Mouse (Mus musculus) intestine, embryonic 15.5 days (tissue): ENCODE measurements around the gene Sertad4. TPM values are rescaled to one million over a fixed set of nuclear protein-coding genes. Genes with fewer than 3 reads are reported as not detected.

Source experiments
- ATAC-seq: fragments of 200-750 bp; cut with Nextera tagmentation; 2 replicates; pipeline ENCODE4 v1.8.0; 2017; ENCODE audit warnings: moderate TSS enrichment, moderate library complexity
- H3K27ac ChIP-seq: fragments of 300-500 bp; sonication (generic); 2 replicates; pipeline ENCODE4 v1.5.1; 2015; ENCODE audit warnings: mild to moderate bottlenecking, inconsistent platforms
- H3K27me3 ChIP-seq: fragments of 300-500 bp; sonication (generic); replicated peaks from 2 replicates; pipeline ENCODE4 v1.6.1; 2015; ENCODE audit warnings: inconsistent platforms
- H3K36me3 ChIP-seq: fragments of 300-500 bp; sonication (generic); 2 replicates; pipeline ENCODE4 v1.6.1; 2015; ENCODE audit warnings: inconsistent platforms
- H3K4me1 ChIP-seq: fragments of 300-500 bp; sonication (generic); replicated peaks from 2 replicates; pipeline ENCODE4 v1.6.1; 2015; ENCODE audit warnings: inconsistent platforms
- H3K4me2 ChIP-seq: fragments of 300-500 bp; sonication (generic); replicated peaks from 2 replicates; pipeline ENCODE4 v1.6.1; 2015; ENCODE audit warnings: mild to moderate bottlenecking, inconsistent platforms
- H3K4me3 ChIP-seq: fragments of 300-500 bp; sonication (generic); replicated peaks from 2 replicates; pipeline ENCODE4 v1.5.1; 2015; ENCODE audit warnings: inconsistent platforms
- H3K9ac ChIP-seq: fragments of 300-500 bp; sonication (generic); 2 replicates; pipeline ENCODE4 v1.6.1; 2015; ENCODE audit warnings: inconsistent platforms
- H3K9me3 ChIP-seq: fragments of 300-500 bp; sonication (generic); 2 replicates; pipeline ENCODE4 v1.6.1; 2016; ENCODE audit warnings: inconsistent platforms
- WGBS: fragments of 180-500 bp; shearing (Covaris S2); methylation state at CpG from one replicate; pipeline ENCODE4 v1.1.7; 2015; 5-methylcytosine and 5-hydroxymethylcytosine counted together
- polyA plus RNA-seq: library from polyadenylated mRNA; unstranded; fragments of >200 nt; fragmentation: Nextera tagmentation; extraction: Ambion mirVana; gene quantifications from 2 replicates; pipeline ENCODE4 v1.2.1, GENCODE M21; 2015

Gene Sertad4
- polyA plus RNA-seq, 1 experiment from 2014 or later, result 14.2 TPM

DNA sequence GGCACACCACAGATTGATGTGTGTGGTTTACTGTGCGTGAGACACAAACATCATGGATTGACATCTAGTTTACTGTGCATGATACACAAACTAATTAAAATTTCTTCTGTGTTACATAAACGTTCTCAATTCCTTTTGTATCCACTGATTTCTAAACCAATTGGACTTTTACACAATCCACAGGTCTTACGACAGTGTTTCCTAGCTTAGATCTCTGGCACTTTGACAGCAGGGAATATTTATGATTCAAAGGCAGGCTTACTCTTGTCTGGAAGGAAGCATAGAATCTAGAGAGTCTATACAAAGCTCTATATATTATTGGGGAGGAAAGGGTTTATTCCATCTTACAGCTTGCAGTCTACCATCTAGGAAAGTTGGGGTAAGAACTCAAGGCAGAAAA is 8.9 kb upstream of the Sertad4 start:
- H3K9ac ChIP-seq, result no peak overlapping the region
- WGBS, result 67% methylated on average over 3 of the region's 3 CpGs

DNA sequence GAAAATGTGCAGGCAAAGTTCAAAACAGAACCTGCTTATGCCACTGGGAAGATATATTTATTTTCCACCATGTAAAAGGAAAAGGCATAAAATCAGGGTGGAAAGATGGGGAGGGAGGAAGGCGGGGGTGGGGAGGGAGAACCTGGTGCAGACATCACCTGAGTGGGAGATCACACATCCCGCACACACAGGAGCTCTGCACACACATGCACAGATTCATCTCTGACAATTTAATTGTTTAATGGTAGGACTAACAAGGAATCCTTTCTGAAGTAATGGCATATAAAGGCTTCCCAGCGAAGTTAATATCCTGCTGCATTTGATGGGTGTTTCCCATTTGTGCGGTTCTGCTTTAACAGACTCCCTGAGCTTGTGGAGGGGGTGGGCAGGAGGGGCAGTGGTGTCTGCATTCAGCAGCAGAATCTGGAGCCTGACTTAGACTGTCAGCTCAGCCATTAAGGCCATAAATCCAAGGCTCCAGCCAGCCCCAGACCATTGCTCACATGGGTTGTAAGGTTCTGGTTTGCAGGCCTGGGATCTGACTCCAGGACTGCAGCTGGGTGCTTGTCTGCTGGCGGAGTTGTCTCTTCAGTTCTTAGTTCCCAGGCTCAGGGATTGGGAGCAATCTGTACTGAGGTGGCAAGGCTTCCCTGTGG is 5.9 kb upstream of the Sertad4 start:
- ATAC-seq, result no peak
- 43% methylated on average over 5 of the region's 5 CpGs for WGBS
- Histone ChIP-seq H3K4me2 (no peak overlapping the region), H3K9me3 (no peaks in the 10 kb centered on the region), H3K36me3 (no peaks in the 10 kb centered on the region), H3K4me3 (no peak overlapping the region), H3K9ac (no peak overlapping the region), H3K27ac (no peak overlapping the region), H3K27me3 (no peaks in the 10 kb centered on the region), H3K4me1 (peaks cover 3% of the 10 kb centered on the region; the same call in 1 of the 2 replicates)

More for the DNA sequence above, 8.9 kb upstream of the Sertad4 start:
- Histone ChIP-seq H3K27ac (no peak overlapping the region), H3K4me2 (no peak overlapping the region), H3K27me3 (no peaks in the 10 kb centered on the region), H3K4me1 (0 out of 2 replicates have a peak, but pooled peaks cover 3% of the 10 kb centered on the region), H3K36me3 (no peaks in the 10 kb centered on the region), H3K9me3 (no peaks in the 10 kb centered on the region), H3K4me3 (no peak overlapping the region)
- no peak for ATAC-seq

DNA sequence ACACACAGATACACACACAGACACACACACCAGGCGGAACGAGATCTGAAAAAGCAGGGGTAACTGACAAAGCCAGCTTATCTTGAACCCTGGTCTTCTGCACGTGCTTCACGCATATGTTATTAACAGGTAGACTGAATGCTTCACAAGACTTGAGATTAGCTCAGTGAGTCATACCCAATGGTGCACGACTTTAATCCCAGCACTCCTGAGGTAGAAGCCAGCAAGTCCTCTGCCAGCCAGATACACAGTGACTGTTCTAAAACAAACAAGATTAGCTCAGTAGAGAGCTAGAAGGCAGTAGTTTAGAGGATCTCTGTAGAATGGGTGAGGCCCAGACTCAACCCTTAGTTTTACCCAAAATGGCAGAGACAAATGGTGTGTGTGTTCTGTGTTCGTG is 4.7 kb upstream of the Sertad4 start:
- no peaks in the 10 kb centered on the region for H3K27me3 ChIP-seq
- H3K4me1 ChIP-seq, result peaks cover 8% of the 10 kb centered on the region; the same call in 1 of the 2 replicates
- WGBS, result 56% methylated on average over 6 of the region's 6 CpGs
- no peak overlapping the region for H3K4me2 ChIP-seq
- H3K36me3 ChIP-seq, result no peaks in the 10 kb centered on the region
- H3K9me3 ChIP-seq, result no peaks in the 10 kb centered on the region
- no peak overlapping the region for H3K27ac ChIP-seq
- no peak overlapping the region for H3K4me3 ChIP-seq
- no peak overlapping the region for H3K9ac ChIP-seq
- ATAC-seq, result no peak

DNA sequence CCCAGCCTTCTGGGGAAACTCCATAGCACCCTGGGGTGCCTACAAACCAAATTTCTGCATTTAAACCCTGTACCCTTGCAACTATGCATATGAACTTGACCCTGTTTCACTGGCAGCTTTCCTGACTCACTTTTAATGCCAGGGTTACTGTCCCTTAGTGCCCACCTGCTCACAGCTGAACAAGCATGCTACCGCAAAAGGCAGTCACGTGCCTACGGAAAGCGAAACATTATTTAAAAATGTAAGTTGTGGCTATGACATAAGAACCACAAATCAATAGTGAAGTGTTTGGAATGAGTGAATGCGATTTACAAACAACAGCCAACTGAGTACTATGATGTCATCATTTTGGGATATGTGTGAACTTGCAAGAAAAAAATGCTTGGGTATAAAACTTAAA is 2.0 kb upstream of the Sertad4 start:
- no peak overlapping the region for H3K4me3 ChIP-seq
- no peak overlapping the region for H3K4me2 ChIP-seq
- no peak for ATAC-seq
- H3K36me3 ChIP-seq, result no peaks in the 10 kb centered on the region
- no peaks in the 10 kb centered on the region for H3K9me3 ChIP-seq
- 64% methylated on average over 5 of the region's 5 CpGs for WGBS
- no peak overlapping the region for H3K27ac ChIP-seq
- H3K4me1 ChIP-seq, result peaks cover 17% of the 10 kb centered on the region
- H3K27me3 ChIP-seq, result no peaks in the 10 kb centered on the region
- H3K9ac ChIP-seq, result no peak overlapping the region

DNA sequence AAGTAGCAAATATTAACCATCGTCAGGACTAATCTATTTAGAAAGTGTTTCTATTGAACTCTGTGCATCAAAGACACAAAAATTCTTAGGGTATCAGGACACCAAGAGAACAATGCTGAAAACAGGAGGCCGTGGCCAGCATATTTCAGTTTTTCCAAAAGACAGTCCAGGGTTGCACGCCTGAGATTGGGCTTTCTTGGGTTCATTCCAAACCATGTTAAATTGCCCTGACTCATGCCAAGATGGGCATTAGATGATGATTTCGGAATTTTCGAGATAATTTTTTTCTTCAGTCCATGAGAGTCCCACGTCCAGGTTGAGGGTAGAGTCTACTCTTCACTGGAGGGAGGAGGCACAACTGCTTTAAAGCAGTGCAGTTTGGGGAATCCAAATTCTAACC is 1.4 kb upstream of the Sertad4 start:
- 70% methylated on average over 6 of the region's 6 CpGs for WGBS
- Histone ChIP-seq H3K4me2 (no peak overlapping the region), H3K9ac (no peak overlapping the region), H3K9me3 (no peaks in the 10 kb centered on the region), H3K36me3 (no peaks in the 10 kb centered on the region), H3K4me1 (peaks cover 24% of the 10 kb centered on the region), H3K4me3 (no peak overlapping the region), H3K27ac (no peak overlapping the region), H3K27me3 (no peaks in the 10 kb centered on the region)
- no peak for ATAC-seq

DNA sequence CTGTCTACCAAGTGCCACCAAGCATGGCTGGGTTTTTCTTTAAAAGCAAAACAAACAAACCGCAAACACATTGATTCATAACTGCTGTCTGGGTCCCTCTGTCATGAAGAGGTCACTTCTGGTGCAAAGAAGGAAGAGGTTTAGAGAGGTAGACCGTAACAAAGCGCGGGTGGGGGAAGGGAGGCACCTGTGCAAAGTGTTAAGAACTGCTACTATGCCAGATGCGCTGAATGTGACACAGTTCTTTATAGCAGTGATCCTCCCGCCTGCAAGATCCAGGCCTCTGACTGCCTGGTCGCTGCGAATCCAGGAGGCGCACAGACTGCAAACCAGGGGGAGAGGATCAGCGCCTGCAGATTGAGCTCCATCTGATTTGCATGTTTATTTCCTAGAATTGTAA is 855 bp upstream of the Sertad4 start:
- peaks cover 25% of the 10 kb centered on the region for H3K4me1 ChIP-seq
- H3K27me3 ChIP-seq, result no peaks in the 10 kb centered on the region
- no peak overlapping the region for H3K9ac ChIP-seq
- H3K9me3 ChIP-seq, result no peaks in the 10 kb centered on the region
- no peaks in the 10 kb centered on the region for H3K36me3 ChIP-seq
- 34% methylated on average over 10 of the region's 10 CpGs for WGBS
- H3K27ac ChIP-seq, result no peak overlapping the region
- 0 out of 2 replicates have a peak, but pooled peaks have one; percentile 6 for ATAC-seq
- no peak overlapping the region for H3K4me3 ChIP-seq
- H3K4me2 ChIP-seq, result no peak overlapping the region

DNA sequence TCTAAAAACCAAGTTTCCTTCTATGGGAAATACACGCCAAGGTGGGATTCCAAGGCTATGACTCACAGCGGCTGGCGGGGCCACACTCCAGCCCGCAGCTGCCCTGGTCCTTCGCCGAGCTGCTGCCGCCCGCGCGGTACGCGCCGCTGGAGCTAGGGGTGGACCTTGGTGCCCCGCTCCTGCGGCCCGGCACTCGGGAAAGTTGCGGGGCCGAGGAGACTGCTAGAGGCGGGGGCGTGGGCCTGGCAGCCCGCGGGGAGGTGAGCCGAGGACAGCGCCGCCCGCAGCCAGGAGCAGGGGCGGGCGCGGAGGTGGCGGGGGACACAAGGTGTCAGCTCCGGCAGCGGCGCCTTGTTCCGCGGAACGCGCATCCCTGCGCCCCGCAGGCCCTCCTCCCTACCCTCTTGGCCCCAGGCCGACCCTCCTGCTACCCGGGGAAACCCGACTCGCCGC is 711 bp downstream of the Sertad4 start:
- Histone ChIP-seq H3K4me1 (peaks cover 33% of the 10 kb centered on the region), H3K36me3 (no peaks in the 10 kb centered on the region), H3K9me3 (no peaks in the 10 kb centered on the region), H3K9ac (peak overlapping the region; percentile 74), H3K4me2 (peak overlapping the region; percentile 83), H3K27ac (peak overlapping the region; percentile 92), H3K27me3 (no peaks in the 10 kb centered on the region), H3K4me3 (peak overlapping the region; percentile 81)
- peak; percentile 68 for ATAC-seq
- under 1% methylated on average over 44 of the region's 45 CpGs for WGBS

DNA sequence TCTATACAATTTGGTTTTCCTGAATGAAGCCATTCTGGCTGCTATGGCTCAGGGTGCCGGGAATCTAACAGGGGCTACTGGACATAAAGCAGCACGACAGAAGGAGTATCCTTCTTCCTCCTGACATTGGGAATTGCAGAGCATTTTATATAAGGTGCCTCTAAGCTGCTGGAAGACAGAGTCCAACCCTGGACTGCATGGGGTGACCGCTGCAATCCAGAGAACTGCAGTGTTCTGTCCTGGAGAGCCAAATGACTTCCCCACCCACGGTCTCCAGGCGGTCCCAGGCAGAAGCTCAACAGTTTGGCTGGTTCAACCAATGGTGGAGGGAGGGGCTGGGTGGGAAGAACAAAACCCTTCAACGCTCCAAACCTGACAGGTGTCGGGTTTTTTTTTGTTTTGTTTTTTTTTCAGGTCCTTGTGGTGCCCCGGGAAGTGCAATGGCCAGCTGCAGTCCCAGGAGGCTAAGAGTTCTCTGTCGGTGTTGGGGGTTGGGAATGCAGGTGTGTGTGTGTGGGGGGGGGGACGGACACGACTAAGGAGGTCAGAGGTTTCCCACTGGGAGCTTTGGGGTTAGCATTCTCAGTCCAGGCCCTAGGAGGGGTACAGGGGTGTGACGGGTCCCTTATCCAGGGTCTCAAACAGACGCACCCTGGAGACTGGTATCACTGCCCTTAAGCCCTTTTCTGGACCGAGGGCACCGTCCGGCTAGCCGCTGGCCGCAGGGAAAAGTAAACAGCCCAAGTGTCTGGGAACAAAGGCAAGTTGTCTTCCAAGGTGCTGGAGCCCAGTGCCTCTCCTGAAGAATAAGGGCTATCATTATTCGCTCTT is 1.4 kb downstream of the Sertad4 start:
- Histone ChIP-seq H3K4me1 (peaks cover 33% of the 10 kb centered on the region), H3K36me3 (no peaks in the 10 kb centered on the region), H3K4me2 (peak overlapping the region; percentile 83), H3K9ac (peak overlapping the region; percentile 74), H3K4me3 (peak overlapping the region; percentile 81), H3K27me3 (no peaks in the 10 kb centered on the region), H3K27ac (peak overlapping the region; percentile 92), H3K9me3 (no peaks in the 10 kb centered on the region)
- ATAC-seq, result peak; percentile 11
- WGBS, result 8% methylated on average over 19 of the region's 19 CpGs

DNA sequence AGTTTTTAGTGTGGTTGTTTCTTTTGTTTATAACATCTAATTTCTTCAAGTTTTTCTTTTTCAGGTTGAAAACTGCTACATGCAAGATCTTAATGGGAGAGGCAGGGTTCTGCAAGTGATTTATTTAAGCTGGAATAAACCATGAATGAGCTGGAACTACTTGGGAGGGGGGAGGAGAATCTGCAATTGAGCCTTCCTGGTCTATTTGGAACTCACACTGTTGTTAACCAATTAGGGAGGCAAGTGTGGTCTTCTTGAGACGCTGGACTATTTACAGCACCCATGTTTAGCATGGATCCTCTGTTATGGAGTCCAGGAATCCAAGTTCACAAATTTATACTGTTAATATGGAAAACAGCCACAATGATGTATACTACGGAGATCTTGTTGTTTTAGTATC is 2.1 kb downstream of the Sertad4 start:
- ATAC-seq, result no peak
- peaks cover 8% of the 10 kb centered on the region; the same call in 1 of the 2 replicates for H3K36me3 ChIP-seq
- H3K4me3 ChIP-seq, result peak overlapping the region; percentile 81
- no peaks in the 10 kb centered on the region for H3K9me3 ChIP-seq
- 51% methylated on average over 2 of the region's 2 CpGs for WGBS
- peaks cover 33% of the 10 kb centered on the region for H3K4me1 ChIP-seq
- H3K9ac ChIP-seq, result no peak overlapping the region
- H3K27ac ChIP-seq, result no peak overlapping the region
- peak overlapping the region; percentile 83 for H3K4me2 ChIP-seq
- no peaks in the 10 kb centered on the region for H3K27me3 ChIP-seq

DNA sequence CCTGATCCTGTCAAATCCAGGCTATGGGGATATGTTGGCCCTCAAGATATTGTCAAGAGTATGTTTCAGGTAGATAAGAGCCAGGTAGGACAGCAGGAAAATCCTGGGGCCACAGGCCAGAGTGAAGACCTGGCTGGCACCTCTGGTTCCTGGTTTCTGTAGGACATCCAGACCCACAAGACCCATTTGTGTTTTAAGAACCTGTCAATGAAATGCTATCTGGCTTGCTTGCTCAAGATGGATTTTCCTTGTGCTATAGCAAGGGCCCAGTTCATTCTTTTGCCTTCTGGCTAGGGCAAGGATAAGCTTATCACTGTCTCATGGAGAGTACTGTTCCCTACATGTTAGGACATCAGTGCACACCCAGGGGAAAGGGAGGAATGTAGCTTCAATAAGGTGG is 3.5 kb downstream of the Sertad4 start:
- H3K27me3 ChIP-seq, result no peaks in the 10 kb centered on the region
- H3K9me3 ChIP-seq, result no peaks in the 10 kb centered on the region
- H3K4me2 ChIP-seq, result peak overlapping the region; percentile 20; the same call in 1 of the 2 replicates
- H3K4me3 ChIP-seq, result no peak overlapping the region
- peaks cover 33% of the 10 kb centered on the region for H3K4me1 ChIP-seq
- no peak for ATAC-seq
- peak overlapping the region; percentile 49; the same call in 1 of the 2 replicates for H3K27ac ChIP-seq
- no peak overlapping the region for H3K9ac ChIP-seq
- peaks cover 12% of the 10 kb centered on the region for H3K36me3 ChIP-seq

DNA sequence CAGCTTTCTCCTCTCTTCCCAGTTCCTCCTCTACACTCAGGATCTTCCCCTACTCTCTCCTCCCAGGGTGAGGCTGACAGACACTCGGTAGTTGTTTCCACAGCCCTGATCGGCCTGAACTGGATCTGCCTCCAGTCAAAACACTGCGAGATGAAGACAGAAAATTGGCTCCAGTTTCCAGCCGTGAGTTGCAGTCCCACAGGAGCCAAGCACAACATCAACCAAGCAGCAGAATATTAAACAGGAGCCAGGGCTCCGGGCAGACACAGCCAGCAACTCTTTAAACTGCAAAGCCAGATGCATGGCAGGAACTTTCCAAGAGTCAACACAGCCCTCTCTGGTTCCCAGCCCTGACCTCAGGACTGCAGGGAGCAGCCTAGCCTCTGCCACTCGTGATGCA is 3.9 kb downstream of the Sertad4 start:
- H3K4me2 ChIP-seq, result peak overlapping the region; percentile 20
- H3K36me3 ChIP-seq, result peaks cover 12% of the 10 kb centered on the region
- peak; percentile 26; the same call in 1 of the 2 replicates for ATAC-seq
- no peaks in the 10 kb centered on the region for H3K27me3 ChIP-seq
- WGBS, result 28% methylated on average over 6 of the region's 6 CpGs
- peak overlapping the region; percentile 49 for H3K27ac ChIP-seq
- peaks cover 33% of the 10 kb centered on the region for H3K4me1 ChIP-seq
- no peaks in the 10 kb centered on the region for H3K9me3 ChIP-seq
- H3K9ac ChIP-seq, result no peak overlapping the region
- H3K4me3 ChIP-seq, result no peak overlapping the region

DNA sequence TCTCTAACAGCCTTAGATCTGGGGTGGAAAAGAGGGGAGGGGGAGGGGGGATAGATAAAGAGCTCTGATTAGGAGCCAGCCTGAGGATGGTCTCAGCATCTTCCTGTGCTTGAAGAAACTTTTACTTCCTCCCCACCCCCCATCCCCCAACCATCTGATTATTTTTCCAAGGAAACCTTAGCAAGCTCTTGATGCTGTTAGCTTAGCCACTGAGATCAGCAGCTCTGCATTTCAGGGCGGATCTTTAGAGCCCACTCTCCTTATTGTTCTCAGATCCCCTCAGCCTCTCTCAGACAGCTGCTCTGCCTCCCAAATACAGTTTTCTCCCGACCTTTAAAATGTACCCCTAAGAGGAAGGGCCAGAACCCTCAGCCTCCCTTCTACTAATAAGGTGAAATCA is 4.4 kb downstream of the Sertad4 start:
- Histone ChIP-seq H3K4me1 (peaks cover 30% of the 10 kb centered on the region), H3K27ac (peak overlapping the region; percentile 49), H3K4me3 (no peak overlapping the region), H3K27me3 (no peaks in the 10 kb centered on the region), H3K36me3 (peaks cover 14% of the 10 kb centered on the region), H3K4me2 (peak overlapping the region; percentile 20; the same call in 1 of the 2 replicates), H3K9ac (no peak overlapping the region), H3K9me3 (no peaks in the 10 kb centered on the region)
- WGBS, result 14% methylated on average over 2 of the region's 2 CpGs
- no peak for ATAC-seq
